26 mouse cellular contexts compared by ENCODE assay signal in genomic region chr3:128608694-128609093, GRCm38 (mm10).
DNase-seq lines count a peak whose midpoint lies in the region; ATAC-seq lines count a peak whose summit lies in the region.
"Had no signal": no experiment of that assay in that cellular context is flagged by ENCODE, and none has a peak within 500 bp of the region (broad histone marks: within the 10 kb centered on the region; RNA-seq: fewer than 3 reads in every experiment).

No protein-coding gene starts in this region.

- ATAC-seq in heart, embryonic 14.5 days (ENCODE audit: insufficient number of reproducible peaks, insufficient read depth, low FRiP score, low read depth), result no peak
- no peak for ATAC-seq in heart, embryonic 12.5 days (ENCODE audit: insufficient number of reproducible peaks, low FRiP score)
- no peak for ATAC-seq in hindbrain, embryonic 13.5 days (ENCODE audit: low FRiP score)
- ATAC-seq: forebrain, embryonic 15.5 days; hindbrain, embryonic 16.5 days; midbrain, embryonic 13.5 days had no signal

- no peaks in the 10 kb centered on the region for H3K27me3 ChIP-seq in heart, embryonic 14.5 days (ENCODE audit: control insufficient read depth, insufficient read depth, low read length)
- no peaks in the 10 kb centered on the region for H3K27me3 ChIP-seq in heart, embryonic 12.5 days (replicated peaks)
- H3K27me3 ChIP-seq in hindbrain, embryonic 13.5 days, result no peaks in the 10 kb centered on the region
- H3K27me3 ChIP-seq: embryonic facial prominence, embryonic 12.5 days; forebrain, embryonic 15.5 days; midbrain, embryonic 13.5 days; neural tube, embryonic 13.5 days had no signal

- H3K4me1 ChIP-seq in heart, embryonic 14.5 days (ENCODE audit: control insufficient read depth in 2 of 2, insufficient read depth in 2 of 2, low read length in 2 of 2), result peaks cover 3 to 10% of the 10 kb centered on the region in 2 experiments; a peak in 2 of 4 replicates
- H3K4me1 ChIP-seq in heart, embryonic 12.5 days (replicated peaks), result no peaks in the 10 kb centered on the region
- H3K4me1 ChIP-seq in hindbrain, embryonic 13.5 days (replicated peaks), result 0 out of 2 replicates have a peak, but pooled peaks cover 3% of the 10 kb centered on the region
- H3K4me1 ChIP-seq: embryonic facial prominence, embryonic 12.5 days; forebrain, embryonic 15.5 days; hindbrain, embryonic 10.5 days; neural tube, embryonic 13.5 days had no signal

- peak; percentile 9 for DNase-seq in 3134 (ENCODE audit: extremely low read depth, insufficient read length, low spot score)
- DNase-seq in 3T3-L1 (ENCODE audit: low read depth, low spot score), result peak; percentile 56
- peak; percentile 2 for DNase-seq in adrenal gland, adult 8-10 months
- DNase-seq in ovary, postnatal 36 days (ENCODE audit: low spot score), result no peak
- DNase-seq: cerebellum, adult 11-12 months; cerebellum, adult 9-11 months; embryo, embryonic 11 days; gastrocnemius, adult 2 months; gastrocnemius, postnatal 36 days; kidney, adult 2 months; liver; lung, adult 2 months; lung, postnatal 10 days; thymus, postnatal 4 days had no signal

- H3K9ac ChIP-seq in heart, embryonic 14.5 days (ENCODE audit: low read length), result no peak overlapping the region
- no peak overlapping the region for H3K9ac ChIP-seq in heart, embryonic 12.5 days
- H3K9ac ChIP-seq in hindbrain, embryonic 13.5 days, result no peak overlapping the region
- H3K9ac ChIP-seq: embryonic facial prominence, embryonic 12.5 days; forebrain, embryonic 15.5 days; liver, embryonic 14.5 days; midbrain, embryonic 13.5 days; neural tube, embryonic 13.5 days had no signal

- no peaks in the 10 kb centered on the region for H3K9me3 ChIP-seq in heart, embryonic 14.5 days (ENCODE audit: control insufficient read depth, low read length)
- H3K9me3 ChIP-seq in heart, embryonic 12.5 days (replicated peaks), result no peaks in the 10 kb centered on the region
- no peaks in the 10 kb centered on the region for H3K9me3 ChIP-seq in hindbrain, embryonic 13.5 days
- H3K9me3 ChIP-seq: embryonic facial prominence, embryonic 12.5 days; forebrain, embryonic 15.5 days; hindbrain, embryonic 10.5 days; midbrain, embryonic 13.5 days; neural tube, embryonic 13.5 days had no signal

- H3K4me3 ChIP-seq in heart, embryonic 14.5 days (ENCODE audit: control insufficient read depth in 1 of 2, insufficient read depth in 1 of 2, low read depth in 1 of 2, low read length in 2 of 2), result no peak overlapping the region
- H3K4me3 ChIP-seq in heart, embryonic 12.5 days, result no peak overlapping the region
- no peak overlapping the region for H3K4me3 ChIP-seq in hindbrain, embryonic 13.5 days
- H3K4me3 ChIP-seq: embryonic facial prominence, embryonic 12.5 days; forebrain, embryonic 15.5 days; gastrocnemius, adult 2 months; hindbrain, embryonic 10.5 days; midbrain, embryonic 13.5 days; neural tube, embryonic 13.5 days had no signal

- H3K36me3 ChIP-seq in heart, embryonic 14.5 days (ENCODE audit: control insufficient read depth, insufficient read depth, low read length), result no peaks in the 10 kb centered on the region
- H3K36me3 ChIP-seq in heart, embryonic 12.5 days, result no peaks in the 10 kb centered on the region
- H3K36me3 ChIP-seq in hindbrain, embryonic 13.5 days, result no peaks in the 10 kb centered on the region
- H3K36me3 ChIP-seq: embryonic facial prominence, embryonic 12.5 days; forebrain, embryonic 15.5 days; hindbrain, embryonic 10.5 days; midbrain, embryonic 13.5 days; neural tube, embryonic 13.5 days had no signal

- 0 out of 2 replicates have a peak overlapping the region, but pooled peaks have one; percentile 13 for H3K4me2 ChIP-seq in heart, embryonic 14.5 days (ENCODE audit: low read length)
- no peak overlapping the region for H3K4me2 ChIP-seq in heart, embryonic 12.5 days
- no peak overlapping the region for H3K4me2 ChIP-seq in hindbrain, embryonic 13.5 days
- H3K4me2 ChIP-seq: embryonic facial prominence, embryonic 12.5 days; forebrain, embryonic 15.5 days; heart, embryonic 11.5 days; midbrain, embryonic 13.5 days; neural tube, embryonic 13.5 days had no signal

- WGBS in heart, embryonic 14.5 days, result 19% methylated on average over 3 of the region's 3 CpGs
- WGBS in heart, embryonic 12.5 days, result 32% methylated on average over 3 of the region's 3 CpGs
- WGBS in hindbrain, embryonic 13.5 days, result 81% methylated on average over 3 of the region's 3 CpGs

- no peak overlapping the region for H3K27ac ChIP-seq in heart, embryonic 14.5 days (replicated peaks in 1 of 2; ENCODE audit: control insufficient read depth in 1 of 2, insufficient read depth in 1 of 2, low read depth in 2 of 2, low read length in 2 of 2)
- no peak overlapping the region for H3K27ac ChIP-seq in heart, embryonic 12.5 days (ENCODE audit: poor library complexity, severe bottlenecking)
- no peak overlapping the region for H3K27ac ChIP-seq in hindbrain, embryonic 13.5 days
- H3K27ac ChIP-seq: embryonic facial prominence, embryonic 12.5 days; forebrain, embryonic 15.5 days; gastrocnemius, adult 2 months; hindbrain, embryonic 10.5 days; liver, embryonic 14.5 days; macrophage; midbrain, embryonic 13.5 days; neural tube, embryonic 13.5 days had no signal
